Mouse (Mus musculus) adrenal gland, postnatal 10 days (tissue): ENCODE measurements at regions not wholly inside any gene's neighbourhood (a gene's known extent, or its start where the extent isn't known, plus 50 kb on each side); places are given as distances from the start of the nearest gene placed in this dataset.

Source experiments
- DNase-seq: peaks from one replicate; pipeline ENCODE4 v3.0.0; 2021; ENCODE audit warnings: mixed read lengths

GRCm38 (mm10) chr3:82207321-82207720 is 61.7 kb upstream of the Gucy1a1 start:
- DNase-seq: peak; percentile 13
